Mouse (Mus musculus) myocyte (in vitro differentiated cells): ENCODE data around the gene Usp22. TPM values are rescaled to one million over a fixed set of nuclear protein-coding genes. Genes with fewer than 3 reads are reported as not detected.

Source experiments
- H3K27me3 ChIP-seq: one replicate; pipeline ENCODE4 v1.6.1; 2011; ENCODE audit not compliant: control insufficient read depth, insufficient read depth, insufficient read length
- H3K36me3 ChIP-seq: one replicate; pipeline ENCODE4 v1.6.1; 2011; ENCODE audit not compliant: control insufficient read depth, insufficient read depth
- H3K4me2 ChIP-seq: one replicate; pipeline ENCODE4 v1.6.1; 2011; ENCODE audit warnings: low read depth, control low read depth
- H3K4me3 ChIP-seq: one replicate; pipeline ENCODE4 v1.5.1; 2011; ENCODE audit warnings: mild to moderate bottlenecking, control low read depth, moderate library complexity
- H3K79me2 ChIP-seq: one replicate; pipeline ENCODE4 v1.6.1; 2011; ENCODE audit not compliant: control insufficient read depth, insufficient read depth
- H3ac ChIP-seq: one replicate; pipeline ENCODE4 v1.6.1; 2011; ENCODE audit not compliant: control insufficient read depth, insufficient read length
- CEBPB ChIP-seq: IDR thresholded peaks from 2 replicates; pipeline ENCODE4 v1.6.1; 2011; ENCODE audit warnings: mild to moderate bottlenecking, moderate library complexity; ENCODE audit not compliant: poor library complexity, insufficient read depth, severe bottlenecking
- E2F4 ChIP-seq: IDR thresholded peaks from one replicate; pipeline ENCODE4 v1.6.1; 2011; ENCODE audit warnings: mild to moderate bottlenecking, control low read depth, moderate library complexity; ENCODE audit not compliant: insufficient read depth
- MAX ChIP-seq: IDR thresholded peaks from one replicate; pipeline ENCODE4 v1.6.1; 2011; ENCODE audit warnings: low read depth, mild to moderate bottlenecking, control low read depth
- MYOD1 ChIP-seq, 3 experiments: IDR thresholded peaks; one replicate each; pipeline ENCODE4 v1.6.1; 2011; ENCODE audit warnings: control low read depth in 2 of 3, low read depth in 2 of 3, mild to moderate bottlenecking in 2 of 3, moderate library complexity in 1 of 3; ENCODE audit not compliant: insufficient read length in 2 of 3, control insufficient read depth in 1 of 3
- MYOG ChIP-seq, 3 experiments: IDR thresholded peaks; one replicate each; pipeline ENCODE4 v1.6.1; 2011; ENCODE audit warnings: control low read depth in 2 of 3, low read depth in 2 of 3, mild to moderate bottlenecking in 2 of 3; ENCODE audit not compliant: insufficient read length in 2 of 3, control insufficient read depth in 1 of 3, insufficient read depth in 1 of 3
- POLR2A ChIP-seq: IDR thresholded peaks from one replicate; pipeline ENCODE4 v1.6.1; 2011; ENCODE audit warnings: low read depth, mild to moderate bottlenecking, control low read depth, moderate library complexity; ENCODE audit not compliant: insufficient read length
- POLR2AphosphoS2 ChIP-seq: IDR thresholded peaks from one replicate; pipeline ENCODE4 v1.6.1; 2011; ENCODE audit warnings: low read depth, control low read depth; ENCODE audit not compliant: insufficient read length
- REST ChIP-seq: IDR thresholded peaks from one replicate; pipeline ENCODE4 v1.6.1; 2011; ENCODE audit warnings: mild to moderate bottlenecking, control low read depth, moderate library complexity; ENCODE audit not compliant: insufficient read depth, insufficient read length
- SRF ChIP-seq: IDR thresholded peaks from one replicate; pipeline ENCODE4 v1.6.1; 2011; ENCODE audit warnings: low read depth; ENCODE audit not compliant: control insufficient read depth, insufficient read length
- TCF12 ChIP-seq: IDR thresholded peaks from one replicate; pipeline ENCODE4 v1.6.1; 2011; ENCODE audit warnings: mild to moderate bottlenecking, control low read depth; ENCODE audit not compliant: poor library complexity, insufficient read depth, severe bottlenecking
- TCF3 ChIP-seq: IDR thresholded peaks from one replicate; pipeline ENCODE4 v1.6.1; 2011; ENCODE audit warnings: low read depth, control low read depth; ENCODE audit not compliant: insufficient read length
- USF1 ChIP-seq: IDR thresholded peaks from one replicate; pipeline ENCODE4 v1.6.1; 2011; ENCODE audit warnings: low read depth, mild to moderate bottlenecking, control low read depth, moderate library complexity
- polyA plus RNA-seq: library from polyadenylated mRNA; unstranded; fragments of >200 nt; fragmentation: generic; extraction: Trizol; gene quantifications from one replicate; pipeline ENCODE4 v1.2.1, GENCODE M21; 2012; ENCODE audit warnings: missing spikeins

Usp22 gene
- polyA plus RNA-seq, 1 experiment, result 58.8 TPM

DNA sequence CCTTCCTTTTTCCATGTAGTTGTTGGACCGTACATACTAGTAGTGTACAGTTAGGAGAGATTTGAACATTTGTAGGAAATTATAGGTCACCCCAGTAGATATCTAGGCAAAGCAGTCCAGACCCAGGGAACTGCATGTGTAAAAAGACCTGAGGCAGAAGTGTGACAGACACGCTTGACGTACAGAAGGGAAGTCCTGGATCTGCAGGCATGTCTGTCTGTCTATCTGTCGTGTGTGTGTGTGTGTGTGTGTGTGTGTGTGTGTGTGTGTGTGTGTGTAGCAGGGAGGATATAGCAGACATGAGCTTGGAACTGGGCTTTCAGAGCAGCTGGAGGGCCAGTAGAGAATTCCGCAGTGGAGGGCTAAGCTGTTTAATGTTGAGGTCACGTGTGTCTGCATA lies 65.1 kb downstream of the Usp22 start:
- no peak for TF ChIP-seq REST
- TF ChIP-seq MYOG (IDR thresholded peaks at IDR 0.05; ENCODE audit: control insufficient read depth in 1 of 3, insufficient read depth in 1 of 3, insufficient read length in 2 of 3, low read depth in 2 of 3), result no peak
- no peak for TF ChIP-seq TCF12
- no peak for TF ChIP-seq POLR2AphosphoS2
- no peak for TF ChIP-seq POLR2A
- TF ChIP-seq TCF3, result no peak
- no peak for TF ChIP-seq MYOD1 (IDR thresholded peaks at IDR 0.05; ENCODE audit: control insufficient read depth in 1 of 3, insufficient read length in 2 of 3, low read depth in 2 of 3)
- TF ChIP-seq USF1, result no peak
- no peak for TF ChIP-seq MAX
- no peak for TF ChIP-seq E2F4
- no peak for TF ChIP-seq SRF
- no peak for TF ChIP-seq CEBPB
- H3K79me2 ChIP-seq, result no peaks in the 10 kb centered on the region
- H3ac ChIP-seq, result no peak overlapping the region
- H3K4me2 ChIP-seq, result no peak overlapping the region
- H3K27me3 ChIP-seq, result peaks cover 4% of the 10 kb centered on the region
- no peaks in the 10 kb centered on the region for H3K36me3 ChIP-seq
- H3K4me3 ChIP-seq, result no peak overlapping the region

DNA sequence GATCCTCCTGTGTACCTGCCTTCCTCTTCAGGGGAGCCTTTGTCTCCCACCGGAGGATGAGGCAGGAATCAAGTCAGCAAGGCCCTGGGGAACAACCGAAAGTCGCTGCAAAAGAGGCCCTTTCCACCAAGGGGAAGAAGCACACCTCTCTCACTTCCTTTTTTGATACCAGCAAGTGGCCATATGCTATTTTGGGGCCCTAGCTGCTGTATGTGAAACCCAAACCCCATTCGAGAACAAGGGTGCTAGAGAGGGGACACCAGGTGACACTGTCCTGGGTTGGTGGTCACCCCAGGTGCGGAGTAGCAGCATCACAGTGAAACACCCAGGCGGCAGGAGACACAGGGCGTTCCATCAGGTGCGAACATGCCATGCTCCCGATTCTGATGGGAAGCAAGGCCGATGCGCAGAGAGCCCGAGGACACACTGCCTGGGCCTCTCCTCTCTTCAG lies 65.9 kb downstream of the Usp22 start:
- H3K79me2 ChIP-seq, result no peaks in the 10 kb centered on the region
- H3ac ChIP-seq, result no peak overlapping the region
- H3K4me2 ChIP-seq, result no peak overlapping the region
- TF ChIP-seq POLR2A (no peak), USF1 (no peak), MYOD1 (IDR thresholded peaks at IDR 0.05; ENCODE audit: control insufficient read depth in 1 of 3, insufficient read length in 2 of 3, low read depth in 2 of 3) (no peak), TCF3 (no peak), REST (no peak)
- H3K36me3 ChIP-seq, result no peaks in the 10 kb centered on the region
- H3K27me3 ChIP-seq, result peaks cover 4% of the 10 kb centered on the region
- H3K4me3 ChIP-seq, result no peak overlapping the region

DNA sequence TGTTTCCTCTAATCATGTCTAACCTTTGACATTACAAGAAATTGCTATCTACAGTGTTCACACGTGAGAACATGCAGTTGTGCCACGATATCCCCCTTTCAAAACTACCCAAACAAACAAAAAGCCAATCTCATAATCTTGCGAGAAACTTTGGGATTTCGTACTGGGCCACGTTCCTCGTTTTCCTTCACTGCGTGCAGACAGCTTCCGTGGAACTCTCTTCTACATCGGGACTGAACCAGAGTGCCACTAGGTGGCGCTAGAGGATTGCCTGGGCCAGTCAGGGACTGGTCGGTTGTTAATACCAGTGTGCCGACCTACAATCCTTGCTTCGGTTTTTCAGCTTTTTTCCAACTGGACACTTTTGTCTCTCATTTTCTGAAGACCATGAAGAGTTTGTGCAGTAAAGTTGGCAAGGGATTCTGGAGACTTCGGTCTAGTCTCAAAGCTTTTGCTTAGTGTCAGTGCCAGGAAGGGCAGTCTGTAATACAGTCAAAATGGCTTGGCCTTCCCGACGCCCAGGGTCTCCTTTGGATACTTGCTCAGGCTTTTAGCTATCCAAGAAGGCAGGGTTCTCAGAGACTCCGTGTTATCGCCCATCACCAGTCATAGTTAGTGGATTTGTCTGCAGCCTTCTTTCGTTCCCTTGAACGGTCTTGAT lies 70.5 kb downstream of the Usp22 start:
- Histone ChIP-seq H3K79me2 (no peaks in the 10 kb centered on the region), H3K27me3 (peaks cover 4% of the 10 kb centered on the region), H3K36me3 (no peaks in the 10 kb centered on the region), H3K4me2 (peak overlapping the region; percentile 56), H3K4me3 (no peak overlapping the region), H3ac (no peak overlapping the region)
- TF ChIP-seq TCF3 (no peak), SRF (no peak), E2F4 (no peak), MYOG (IDR thresholded peaks at IDR 0.05; ENCODE audit: control insufficient read depth in 1 of 3, insufficient read depth in 1 of 3, insufficient read length in 2 of 3, low read depth in 2 of 3) (no peak), REST (no peak), POLR2AphosphoS2 (no peak), CEBPB (no peak), TCF12 (no peak), POLR2A (no peak), USF1 (no peak), MYOD1 (IDR thresholded peaks at IDR 0.05; ENCODE audit: control insufficient read depth in 1 of 3, insufficient read length in 2 of 3, low read depth in 2 of 3) (no peak), MAX (no peak)

DNA sequence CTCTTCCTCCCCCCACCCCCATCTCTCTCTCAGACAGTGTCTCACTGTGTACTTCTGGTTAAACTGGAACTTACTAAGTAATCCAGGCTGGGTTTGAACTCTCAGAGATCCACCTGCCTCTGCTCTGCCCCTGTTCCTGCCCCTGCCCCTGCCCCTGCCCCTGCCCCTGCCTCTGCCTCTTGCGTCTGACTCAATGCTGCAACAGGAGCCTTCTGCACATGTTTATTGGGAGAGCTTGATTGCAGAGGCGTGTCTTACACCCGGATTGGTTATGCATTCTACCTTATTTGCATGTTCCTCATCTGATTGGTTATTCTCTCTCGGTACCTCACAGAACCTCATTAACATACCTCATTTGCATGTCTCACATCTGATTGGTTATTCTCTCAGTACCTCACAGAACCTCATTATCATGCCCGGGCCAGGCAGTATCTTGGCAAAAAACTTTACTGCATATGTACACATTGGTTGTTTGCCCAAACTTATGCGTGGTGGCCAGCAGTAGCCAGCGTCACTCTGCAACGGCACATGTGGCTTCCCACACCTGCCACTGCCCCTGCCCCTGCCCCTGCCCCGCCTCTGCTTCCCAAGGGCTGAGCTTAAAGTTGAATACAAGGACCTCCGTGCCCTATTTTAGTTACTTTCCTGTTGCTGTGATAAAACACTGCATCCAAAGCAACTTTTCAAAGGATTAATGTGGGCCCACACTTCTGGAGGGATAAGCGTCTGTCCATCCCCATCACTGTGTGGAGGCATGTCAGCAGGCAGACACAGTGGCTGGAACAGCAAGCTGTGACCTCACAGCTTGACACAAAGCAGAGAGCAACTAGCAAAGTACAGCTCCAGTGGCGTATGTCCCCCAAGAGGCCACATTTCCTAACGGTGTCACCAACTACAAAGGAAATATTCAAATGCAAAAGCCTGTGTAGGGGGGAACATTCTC lies 72.2 kb downstream of the Usp22 start:
- H3K36me3 ChIP-seq, result no peaks in the 10 kb centered on the region
- no peak overlapping the region for H3ac ChIP-seq
- no peak for TF ChIP-seq MYOG (IDR thresholded peaks at IDR 0.05; ENCODE audit: control insufficient read depth in 1 of 3, insufficient read depth in 1 of 3, insufficient read length in 2 of 3, low read depth in 2 of 3)
- no peak for TF ChIP-seq TCF3
- TF ChIP-seq POLR2AphosphoS2, result no peak
- TF ChIP-seq REST, result no peak
- no peak for TF ChIP-seq TCF12
- H3K4me3 ChIP-seq, result no peak overlapping the region
- no peak overlapping the region for H3K4me2 ChIP-seq
- peaks cover 4% of the 10 kb centered on the region for H3K27me3 ChIP-seq
- no peaks in the 10 kb centered on the region for H3K79me2 ChIP-seq

Other genes with a start within 250 kb of the Usp22 start
- gene Map2k3, start 243.0 kb downstream of the Usp22 start, polyA plus RNA-seq, result 68.5 TPM
- 12.5 TPM for gene Kcnj12, start 152.5 kb downstream of the Usp22 start, polyA plus RNA-seq
- 0.04 TPM for gene Tnfrsf13b, start 48.3 kb downstream of the Usp22 start, polyA plus RNA-seq
- 4.2 TPM for gene Aldh3a1, start 32.5 kb upstream of the Usp22 start, polyA plus RNA-seq
- gene Aldh3a2, start 92.4 kb upstream of the Usp22 start, polyA plus RNA-seq, result 28.6 TPM
- 0.01 TPM for gene Slc47a2, start 167.8 kb upstream of the Usp22 start, polyA plus RNA-seq
- gene Slc47a1, start 203.3 kb upstream of the Usp22 start, polyA plus RNA-seq, result 0.05 TPM